Mouse (Mus musculus): Measurements from ENCODE around the gene Ddost. TPM values are rescaled to one million over a fixed set of nuclear protein-coding genes. Genes with fewer than 3 reads are reported as not detected.

Ddost gene
- 413 and 429 TPM in 2 replicates for polyA plus RNA-seq (2015; fragmentation: Nextera tagmentation; extraction: Ambion mirVana)

GRCm38 (mm10) chr4:138304340-138305104, at the start of gene Ddost:
Gene Ddost, plus strand, starts transcription at chr4:138304730.
- Histone ChIP-seq H3K27me3 (no peaks in the 10 kb centered on the region), H3K4me1 (peaks cover 28% of the 10 kb centered on the region), H3K36me3 (peaks cover 24% of the 10 kb centered on the region), H3K9ac (peak within 1 kb of the TSS; percentile 98), H3K9me3 (no peaks in the 10 kb centered on the region), H3K4me2 (peak within 1 kb of the TSS; percentile 88), H3K4me3 (peak within 1 kb of the TSS; percentile 98), H3K27ac (peak within 1 kb of the TSS; percentile 76)
- peak; percentile 97 for ATAC-seq (ENCODE audit: borderline replicate concordance, extremely low read depth, low FRiP score, low TSS enrichment)
- WGBS: 0% methylated on average over 55 of the region's 64 CpGs

GRCm38 (mm10) chr4:138257116-138257687, 47.3 kb upstream of the Ddost start:
- Histone ChIP-seq H3K27ac (no peak overlapping the region), H3K4me1 (peaks cover 9% of the 10 kb centered on the region), H3K9ac (no peak overlapping the region), H3K27me3 (peaks cover 6% of the 10 kb centered on the region; the same call in 1 of the 2 replicates), H3K9me3 (no peaks in the 10 kb centered on the region), H3K4me3 (no peak overlapping the region), H3K36me3 (no peaks in the 10 kb centered on the region), H3K4me2 (no peak overlapping the region)
- ATAC-seq (ENCODE audit: borderline replicate concordance, extremely low read depth, low FRiP score, low TSS enrichment): no peak
- WGBS: 76% methylated on average over 22 of the region's 22 CpGs

- Histone ChIP-seq H3K9ac (no peak overlapping the region), H3K4me1 (peaks cover 11% of the 10 kb centered on the region), H3K27ac (no peak overlapping the region), H3K36me3 (no peaks in the 10 kb centered on the region), H3K4me3 (no peak overlapping the region), H3K27me3 (0 out of 2 replicates have a peak, but pooled peaks cover 3% of the 10 kb centered on the region), H3K4me2 (no peak overlapping the region), H3K9me3 (no peaks in the 10 kb centered on the region)
- ATAC-seq (ENCODE audit: borderline replicate concordance, extremely low read depth, low FRiP score, low TSS enrichment): no peak
- WGBS: 76% methylated on average over 7 of the region's 7 CpGs
Measured at GRCm38 (mm10) chr4:138258663-138259062, 45.9 kb upstream of the Ddost start.

GRCm38 (mm10) chr4:138259482-138259881, 45.0 kb upstream of the Ddost start:
- H3K9ac ChIP-seq: no peak overlapping the region
- H3K27ac ChIP-seq: no peak overlapping the region
- no peak for ATAC-seq (ENCODE audit: borderline replicate concordance, extremely low read depth, low FRiP score, low TSS enrichment)
- no peak overlapping the region for H3K4me3 ChIP-seq
- no peaks in the 10 kb centered on the region for H3K36me3 ChIP-seq
- no peak overlapping the region for H3K4me2 ChIP-seq
- 0 out of 2 replicates have a peak, but pooled peaks cover 3% of the 10 kb centered on the region for H3K27me3 ChIP-seq
- WGBS: 79% methylated on average over 5 of the region's 5 CpGs
- no peaks in the 10 kb centered on the region for H3K9me3 ChIP-seq
- peaks cover 11% of the 10 kb centered on the region for H3K4me1 ChIP-seq

GRCm38 (mm10) chr4:138261843-138262681, 42.5 kb upstream of the Ddost start:
- peak; percentile 91 for ATAC-seq (ENCODE audit: borderline replicate concordance, extremely low read depth, low FRiP score, low TSS enrichment)
- peaks cover 11% of the 10 kb centered on the region for H3K4me1 ChIP-seq
- H3K4me3 ChIP-seq: peak overlapping the region; percentile 79
- 1% methylated on average over 64 of the region's 78 CpGs for WGBS
- no peaks in the 10 kb centered on the region for H3K9me3 ChIP-seq
- H3K27me3 ChIP-seq: 0 out of 2 replicates have a peak, but pooled peaks cover 3% of the 10 kb centered on the region
- H3K36me3 ChIP-seq: no peaks in the 10 kb centered on the region
- peak overlapping the region; percentile 53 for H3K9ac ChIP-seq
- no peak overlapping the region for H3K27ac ChIP-seq
- H3K4me2 ChIP-seq: peak overlapping the region; percentile 95

- Histone ChIP-seq H3K27me3 (0 out of 2 replicates have a peak, but pooled peaks cover 3% of the 10 kb centered on the region), H3K27ac (no peak overlapping the region), H3K36me3 (no peaks in the 10 kb centered on the region), H3K4me2 (no peak overlapping the region), H3K9me3 (no peaks in the 10 kb centered on the region), H3K4me1 (peaks cover 18% of the 10 kb centered on the region), H3K4me3 (no peak overlapping the region), H3K9ac (no peak overlapping the region)
- WGBS: 80% methylated on average over 10 of the region's 10 CpGs
- ATAC-seq (ENCODE audit: borderline replicate concordance, extremely low read depth, low FRiP score, low TSS enrichment): no peak
Measured at GRCm38 (mm10) chr4:138267869-138268268, 36.7 kb upstream of the Ddost start.

- no peaks in the 10 kb centered on the region for H3K27me3 ChIP-seq
- 37% methylated on average over 14 of the region's 14 CpGs for WGBS
- H3K27ac ChIP-seq: peak overlapping the region; percentile 73
- H3K4me3 ChIP-seq: no peak overlapping the region
- no peaks in the 10 kb centered on the region for H3K9me3 ChIP-seq
- no peak overlapping the region for H3K4me2 ChIP-seq
- peak; percentile 94 for ATAC-seq (ENCODE audit: borderline replicate concordance, extremely low read depth, low FRiP score, low TSS enrichment)
- H3K36me3 ChIP-seq: no peaks in the 10 kb centered on the region
- no peak overlapping the region for H3K9ac ChIP-seq
- H3K4me1 ChIP-seq: peaks cover 18% of the 10 kb centered on the region
Measured at GRCm38 (mm10) chr4:138272011-138272997, 32.2 kb upstream of the Ddost start.

GRCm38 (mm10) chr4:138278346-138278745, 26.2 kb upstream of the Ddost start:
- Histone ChIP-seq H3K4me3 (no peak overlapping the region), H3K9me3 (no peaks in the 10 kb centered on the region), H3K9ac (no peak overlapping the region), H3K4me2 (no peak overlapping the region), H3K36me3 (no peaks in the 10 kb centered on the region), H3K27ac (no peak overlapping the region), H3K4me1 (no peaks in the 10 kb centered on the region), H3K27me3 (no peaks in the 10 kb centered on the region)
- 71% methylated on average over 7 of the region's 7 CpGs for WGBS
- no peak for ATAC-seq (ENCODE audit: borderline replicate concordance, extremely low read depth, low FRiP score, low TSS enrichment)

- Histone ChIP-seq H3K9me3 (no peaks in the 10 kb centered on the region), H3K4me3 (no peak overlapping the region), H3K27ac (no peak overlapping the region), H3K36me3 (no peaks in the 10 kb centered on the region), H3K4me2 (no peak overlapping the region), H3K27me3 (no peaks in the 10 kb centered on the region), H3K4me1 (no peaks in the 10 kb centered on the region), H3K9ac (no peak overlapping the region)
- WGBS: 27% methylated on average over 4 of the region's 4 CpGs
- ATAC-seq (ENCODE audit: borderline replicate concordance, extremely low read depth, low FRiP score, low TSS enrichment): peak; percentile 78
Measured at GRCm38 (mm10) chr4:138282834-138283233, 21.7 kb upstream of the Ddost start.

- H3K36me3 ChIP-seq: no peaks in the 10 kb centered on the region
- no peaks in the 10 kb centered on the region for H3K4me1 ChIP-seq
- no peak for ATAC-seq (ENCODE audit: borderline replicate concordance, extremely low read depth, low FRiP score, low TSS enrichment)
- H3K27ac ChIP-seq: no peak overlapping the region
- WGBS: 78% methylated on average over 12 of the region's 12 CpGs
- no peaks in the 10 kb centered on the region for H3K27me3 ChIP-seq
- no peak overlapping the region for H3K4me2 ChIP-seq
- no peaks in the 10 kb centered on the region for H3K9me3 ChIP-seq
- H3K9ac ChIP-seq: no peak overlapping the region
- H3K4me3 ChIP-seq: no peak overlapping the region
Measured at GRCm38 (mm10) chr4:138286411-138286810, 18.1 kb upstream of the Ddost start.

GRCm38 (mm10) chr4:138288691-138289090, 15.8 kb upstream of the Ddost start:
- WGBS: 79% methylated on average over 7 of the region's 7 CpGs
- no peak for ATAC-seq (ENCODE audit: borderline replicate concordance, extremely low read depth, low FRiP score, low TSS enrichment)
- no peak overlapping the region for H3K9ac ChIP-seq

More at GRCm38 (mm10) chr4:138288691-138289090, 15.8 kb upstream of the Ddost start:
- Histone ChIP-seq H3K4me1 (no peaks in the 10 kb centered on the region), H3K9me3 (no peaks in the 10 kb centered on the region), H3K4me3 (no peak overlapping the region), H3K27me3 (no peaks in the 10 kb centered on the region), H3K27ac (no peak overlapping the region), H3K36me3 (no peaks in the 10 kb centered on the region), H3K4me2 (no peak overlapping the region)

All from lung, embryonic 15.5 days (tissue).